Mouse (Mus musculus): Measurements from ENCODE around the gene Gm28168. TPM values are rescaled to one million over a fixed set of nuclear protein-coding genes. Genes with fewer than 3 reads are reported as not detected.

The Gm28168 gene
- not detected for polyA plus RNA-seq (2014; fragmentation: Illumina TruSeq; extraction: RNeasy Lipid Tissue Mini Kit (QIAGEN cat#74804))

GRCm38 (mm10) chr1:117927715-117928114, at the start of gene Gm28168:
TSS of gene Gm28168 (plus strand) at chr1:117928015.

DNA sequence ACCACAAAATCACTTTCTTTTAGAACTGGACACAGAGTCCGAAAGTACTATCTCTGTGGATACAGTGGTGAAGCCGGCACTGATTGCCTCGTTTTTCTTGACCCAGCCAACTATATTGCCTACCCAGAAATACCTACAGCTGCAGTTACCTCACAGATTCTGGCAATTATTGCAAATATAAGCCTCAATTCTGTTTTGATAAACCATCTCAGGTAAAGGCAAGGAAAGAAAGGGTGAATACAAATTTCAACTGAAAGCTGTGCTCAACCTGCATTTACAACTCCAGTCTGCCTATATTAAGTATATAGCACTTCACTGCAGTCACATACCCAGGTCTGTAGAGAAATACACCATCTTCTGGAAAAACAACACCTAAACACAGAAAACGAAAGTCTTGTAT, 37.8 kb downstream of the Gm28168 start, which contains the start of gene Gm7145:
Gm7145 (plus strand) TSS at position 301 of the 400 bp plus-strand sequence.

Other genes starting within 250 kb of the Gm28168 start
- gene Gm28363, start 230.9 kb upstream of the Gm28168 start, polyA plus RNA-seq (2014; fragmentation: Illumina TruSeq; extraction: RNeasy Lipid Tissue Mini Kit (QIAGEN cat#74804)): not detected
- gene B020011L13Rik, start 146.9 kb upstream of the Gm28168 start, polyA plus RNA-seq (2014; fragmentation: Illumina TruSeq; extraction: RNeasy Lipid Tissue Mini Kit (QIAGEN cat#74804)): 2.1 TPM
- gene Gm28360, start 97.9 kb upstream of the Gm28168 start, polyA plus RNA-seq (2014; fragmentation: Illumina TruSeq; extraction: RNeasy Lipid Tissue Mini Kit (QIAGEN cat#74804)): not detected
- 2.1 TPM for gene Gm7145, start 37.9 kb downstream of the Gm28168 start, polyA plus RNA-seq (2014; fragmentation: Illumina TruSeq; extraction: RNeasy Lipid Tissue Mini Kit (QIAGEN cat#74804))
- 0.88 TPM for gene Gm29106, start 248.5 kb downstream of the Gm28168 start, polyA plus RNA-seq (2014; fragmentation: Illumina TruSeq; extraction: RNeasy Lipid Tissue Mini Kit (QIAGEN cat#74804))

Measured in ovary, adult 10 weeks (tissue).